Mouse (Mus musculus): Measurements from ENCODE around the gene Desi1. TPM values are rescaled to one million over a fixed set of nuclear protein-coding genes. Genes with fewer than 3 reads are reported as not detected.
A peak's percentile ranks its signal among the peaks of the same experiment; 100 is the strongest.

Desi1 gene
- polyA plus RNA-seq, 1 experiment, result 199 TPM

DNA sequence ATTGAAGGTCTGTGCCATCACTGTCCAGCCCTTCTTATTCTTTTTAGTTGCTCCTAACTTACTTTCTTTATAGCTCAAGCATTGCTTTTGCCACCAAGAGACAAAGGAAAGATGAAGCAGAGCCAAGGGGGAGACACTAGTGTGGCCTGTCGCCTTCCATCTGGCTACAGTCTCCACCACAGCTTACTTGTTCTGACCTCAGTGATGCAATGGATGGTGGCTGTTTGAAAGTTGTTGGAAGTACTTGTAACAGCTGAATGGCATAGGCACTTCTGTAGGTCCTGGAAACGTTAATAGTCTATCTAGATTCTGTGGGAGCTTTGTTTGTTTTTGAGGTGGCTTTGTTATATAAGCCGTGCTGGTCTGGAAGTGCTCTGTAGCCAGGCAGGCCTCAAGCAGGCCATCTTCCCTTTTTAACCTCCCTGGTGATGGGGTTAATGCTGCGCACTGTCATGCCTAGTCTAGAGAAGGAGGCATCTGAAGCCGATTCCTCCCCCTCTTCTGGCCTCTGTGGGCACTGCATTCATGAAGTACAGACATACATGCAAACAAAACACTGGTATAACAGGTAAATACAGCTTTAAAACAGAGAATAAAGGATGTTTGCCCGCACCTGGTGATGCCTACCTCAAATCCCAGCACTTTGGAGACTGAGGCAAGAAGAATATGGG lies 9.6 kb downstream of the Desi1 start:
- peak; percentile 52 for DNase-seq
- Histone ChIP-seq H3K4me1 (replicated peaks; ENCODE audit: control insufficient read depth, insufficient read depth, low read length) (peaks cover 42% of the 10 kb centered on the region), H3K27me3 (ENCODE audit: control insufficient read depth, insufficient read depth, low read length) (no peaks in the 10 kb centered on the region), H3K27ac (ENCODE audit: control insufficient read depth, insufficient read depth, low read length) (peak overlapping the region; percentile 90), H3K4me3 (ENCODE audit: control insufficient read depth, insufficient read depth, low read length) (peak overlapping the region; percentile 27; the same call in 1 of the 2 replicates), H3K36me3 (ENCODE audit: control insufficient read depth, insufficient read depth, low read length) (peaks cover 56% of the 10 kb centered on the region)
- TF ChIP-seq CTCF (IDR thresholded peaks at IDR 0.05; ENCODE audit: borderline replicate concordance, control insufficient read depth, extremely low read depth, insufficient read depth, low read length, poor library complexity) (no peak), POLR2A (IDR thresholded peaks at IDR 0.05; ENCODE audit: control insufficient read depth, extremely low read depth, insufficient read depth, low read length, poor library complexity) (no peak)
- WGBS, result 31% methylated on average over 6 of the region's 6 CpGs

DNA sequence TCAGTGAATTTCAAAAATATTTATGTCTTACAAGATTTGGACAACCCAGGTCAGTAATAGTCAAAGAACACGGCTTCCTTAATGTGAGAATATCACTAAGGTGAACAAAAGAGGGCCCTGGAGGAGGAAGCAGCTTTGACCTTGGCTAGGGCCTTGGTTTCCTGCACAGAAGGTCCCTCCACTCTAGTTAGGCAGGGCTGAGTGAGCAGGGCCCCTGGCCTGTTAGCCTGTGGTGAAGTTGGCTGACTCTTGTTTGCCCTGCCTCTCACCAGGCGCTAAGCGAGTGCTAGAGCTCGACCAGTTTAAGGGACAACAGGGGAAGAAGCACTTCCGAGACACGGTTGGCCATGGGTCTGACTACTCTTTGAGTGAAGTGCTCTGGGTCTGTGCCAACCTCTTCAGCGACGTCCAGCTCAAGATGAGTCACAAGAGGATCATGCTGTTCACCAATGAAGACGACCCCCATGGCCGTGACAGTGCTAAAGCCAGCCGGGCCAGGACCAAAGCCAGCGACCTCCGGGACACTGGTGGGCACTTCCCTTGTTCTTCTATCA lies 11.1 kb downstream of the Desi1 start:
- no peak for DNase-seq
- Histone ChIP-seq H3K4me3 (ENCODE audit: control insufficient read depth, insufficient read depth, low read length) (peak overlapping the region; percentile 51), H3K27ac (ENCODE audit: control insufficient read depth, insufficient read depth, low read length) (peak overlapping the region; percentile 90)

DNA sequence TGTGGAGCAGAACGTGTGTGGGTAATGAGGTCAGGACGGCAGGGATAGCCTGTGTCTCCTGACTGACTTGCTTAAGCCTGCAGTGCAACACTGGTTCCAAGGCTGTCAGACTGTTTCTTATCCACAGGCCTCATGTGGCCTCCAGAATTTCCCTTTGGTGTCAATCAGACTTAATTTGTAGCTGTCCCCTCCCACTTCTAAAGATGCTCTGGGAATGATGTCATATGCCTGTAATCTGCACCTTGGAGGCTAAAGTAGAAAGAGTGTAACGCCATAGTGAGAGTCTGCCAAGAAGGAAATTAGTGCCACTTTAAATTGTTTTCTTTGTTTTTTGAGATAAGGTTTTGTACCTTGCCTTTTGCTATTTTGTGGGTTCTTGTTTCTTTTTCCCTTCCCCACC lies 14.4 kb downstream of the Desi1 start:
- DNase-seq, result no peak
- Histone ChIP-seq H3K4me3 (ENCODE audit: control insufficient read depth, insufficient read depth, low read length) (no peak overlapping the region), H3K27ac (ENCODE audit: control insufficient read depth, insufficient read depth, low read length) (peak overlapping the region; percentile 14; the same call in 1 of the 2 replicates), H3K27me3 (ENCODE audit: control insufficient read depth, insufficient read depth, low read length) (no peaks in the 10 kb centered on the region), H3K4me1 (replicated peaks; ENCODE audit: control insufficient read depth, insufficient read depth, low read length) (peaks cover 21% of the 10 kb centered on the region), H3K36me3 (ENCODE audit: control insufficient read depth, insufficient read depth, low read length) (peaks cover 21% of the 10 kb centered on the region)
- WGBS, result 57% methylated on average over 3 of the region's 3 CpGs
- TF ChIP-seq POLR2A (IDR thresholded peaks at IDR 0.05; ENCODE audit: control insufficient read depth, extremely low read depth, insufficient read depth, low read length, poor library complexity) (no peak), CTCF (IDR thresholded peaks at IDR 0.05; ENCODE audit: borderline replicate concordance, control insufficient read depth, extremely low read depth, insufficient read depth, low read length, poor library complexity) (no peak)

More for the DNA sequence above, 11.1 kb downstream of the Desi1 start:
- Histone ChIP-seq H3K27me3 (ENCODE audit: control insufficient read depth, insufficient read depth, low read length) (no peaks in the 10 kb centered on the region), H3K4me1 (replicated peaks; ENCODE audit: control insufficient read depth, insufficient read depth, low read length) (peaks cover 37% of the 10 kb centered on the region), H3K36me3 (ENCODE audit: control insufficient read depth, insufficient read depth, low read length) (peaks cover 47% of the 10 kb centered on the region)
- WGBS, result 25% methylated on average over 13 of the region's 13 CpGs
- TF ChIP-seq CTCF (IDR thresholded peaks at IDR 0.05; ENCODE audit: borderline replicate concordance, control insufficient read depth, extremely low read depth, insufficient read depth, low read length, poor library complexity), result no peak
- TF ChIP-seq POLR2A (IDR thresholded peaks at IDR 0.05; ENCODE audit: control insufficient read depth, extremely low read depth, insufficient read depth, low read length, poor library complexity), result peak; percentile 39; the same call in 1 of the 2 replicates

DNA sequence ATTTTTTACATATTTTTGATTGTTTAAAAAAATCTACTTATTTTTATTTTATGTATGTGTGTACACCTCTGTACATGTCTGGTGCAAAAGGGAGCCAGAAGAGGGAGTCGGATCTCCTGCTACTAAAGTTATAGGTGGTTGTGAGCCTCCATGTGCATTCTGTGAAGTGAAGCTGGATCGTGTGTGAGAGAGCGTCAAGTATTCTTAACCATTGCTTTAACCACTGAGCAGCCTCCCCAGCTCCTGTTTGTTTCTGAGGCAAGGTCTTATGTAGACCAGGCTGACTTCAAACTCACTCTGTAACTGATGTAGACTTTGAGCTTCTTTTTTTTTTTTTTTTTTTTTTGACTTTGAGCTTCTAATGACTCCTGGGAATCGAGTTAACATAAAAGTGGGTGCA lies 16.2 kb downstream of the Desi1 start:
- peaks cover 12% of the 10 kb centered on the region for H3K36me3 ChIP-seq (ENCODE audit: control insufficient read depth, insufficient read depth, low read length)
- peak overlapping the region; percentile 34 for H3K4me3 ChIP-seq (ENCODE audit: control insufficient read depth, insufficient read depth, low read length)
- no peak for TF ChIP-seq CTCF (IDR thresholded peaks at IDR 0.05; ENCODE audit: borderline replicate concordance, control insufficient read depth, extremely low read depth, insufficient read depth, low read length, poor library complexity)
- TF ChIP-seq POLR2A (IDR thresholded peaks at IDR 0.05; ENCODE audit: control insufficient read depth, extremely low read depth, insufficient read depth, low read length, poor library complexity), result no peak
- WGBS, result 9% methylated on average over 4 of the region's 4 CpGs
- peaks cover 16% of the 10 kb centered on the region for H3K4me1 ChIP-seq (replicated peaks; ENCODE audit: control insufficient read depth, insufficient read depth, low read length)
- H3K27me3 ChIP-seq (ENCODE audit: control insufficient read depth, insufficient read depth, low read length), result no peaks in the 10 kb centered on the region
- peak; percentile 45 for DNase-seq
- peak overlapping the region; percentile 79 for H3K27ac ChIP-seq (ENCODE audit: control insufficient read depth, insufficient read depth, low read length)

DNA sequence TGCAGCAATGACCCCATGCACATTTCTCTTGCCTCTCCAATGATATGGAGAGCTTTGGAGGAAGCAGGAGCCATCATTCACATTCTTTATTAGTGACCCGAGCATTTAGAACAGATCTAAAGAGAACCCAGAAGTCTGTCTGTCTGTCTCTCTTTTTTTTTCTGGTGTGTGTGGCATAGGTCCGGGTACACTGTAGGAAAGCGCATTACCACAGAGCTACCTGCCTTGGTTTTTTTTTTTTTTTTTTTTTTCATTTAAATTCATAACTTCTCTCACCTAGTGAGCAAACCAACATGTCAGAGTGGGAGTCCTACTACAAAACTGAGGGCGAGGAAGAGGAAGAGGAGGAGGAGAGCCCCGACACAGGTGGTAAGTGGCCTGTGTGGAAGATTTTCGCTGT lies 16.8 kb downstream of the Desi1 start:
- peak overlapping the region; percentile 84 for H3K27ac ChIP-seq (ENCODE audit: control insufficient read depth, insufficient read depth, low read length)
- no peak for DNase-seq
- H3K27me3 ChIP-seq (ENCODE audit: control insufficient read depth, insufficient read depth, low read length), result no peaks in the 10 kb centered on the region
- H3K4me1 ChIP-seq (replicated peaks; ENCODE audit: control insufficient read depth, insufficient read depth, low read length), result peaks cover 16% of the 10 kb centered on the region
- peak overlapping the region; percentile 61 for H3K4me3 ChIP-seq (ENCODE audit: control insufficient read depth, insufficient read depth, low read length)
- peaks cover 18% of the 10 kb centered on the region for H3K36me3 ChIP-seq (ENCODE audit: control insufficient read depth, insufficient read depth, low read length)
- WGBS, result 1% methylated on average over 6 of the region's 6 CpGs
- TF ChIP-seq CTCF (IDR thresholded peaks at IDR 0.05; ENCODE audit: borderline replicate concordance, control insufficient read depth, extremely low read depth, insufficient read depth, low read length, poor library complexity) (no peak), POLR2A (IDR thresholded peaks at IDR 0.05; ENCODE audit: control insufficient read depth, extremely low read depth, insufficient read depth, low read length, poor library complexity) (no peak)

DNA sequence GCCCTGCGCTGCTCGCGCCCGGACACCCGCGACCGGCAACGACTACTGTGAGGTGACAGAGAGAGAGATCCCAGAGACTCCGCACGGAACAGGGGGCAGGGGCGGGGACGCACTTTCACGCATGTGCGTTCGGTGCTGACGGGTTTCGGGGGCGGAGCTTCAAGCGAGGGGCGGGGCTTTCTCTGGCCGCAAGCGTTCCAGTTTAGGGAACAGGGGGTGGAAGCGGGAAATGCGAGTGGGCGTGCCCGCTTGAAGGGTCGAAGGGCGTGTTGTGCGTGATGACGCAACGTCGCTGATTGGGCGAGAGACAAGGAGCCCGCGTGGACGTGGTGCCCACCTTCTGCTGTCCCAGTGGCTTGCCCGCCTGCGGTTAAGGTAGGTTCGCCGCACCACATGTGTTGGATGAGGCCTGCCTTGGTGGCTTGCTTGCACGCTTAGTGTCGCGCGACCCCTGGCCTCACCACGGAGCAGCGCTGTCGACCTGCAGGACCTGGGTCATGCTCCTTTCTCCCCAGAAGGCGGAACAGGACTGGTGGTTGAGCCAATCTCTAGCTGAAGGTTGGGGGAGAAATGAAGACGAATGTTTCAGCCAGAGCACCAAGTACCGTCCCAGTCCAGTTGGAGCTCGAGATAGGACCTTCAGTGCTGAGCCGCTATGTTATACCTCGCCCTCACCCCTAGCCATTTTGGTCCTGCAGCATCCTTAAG lies 17.4 kb downstream of the Desi1 start:
- DNase-seq, result peak; percentile 100
- peaks cover 13% of the 10 kb centered on the region for H3K4me1 ChIP-seq (replicated peaks; ENCODE audit: control insufficient read depth, insufficient read depth, low read length)
- peaks cover 18% of the 10 kb centered on the region for H3K36me3 ChIP-seq (ENCODE audit: control insufficient read depth, insufficient read depth, low read length)
- H3K27me3 ChIP-seq (ENCODE audit: control insufficient read depth, insufficient read depth, low read length), result no peaks in the 10 kb centered on the region
- peak overlapping the region; percentile 79 for H3K4me3 ChIP-seq (ENCODE audit: control insufficient read depth, insufficient read depth, low read length)
- TF ChIP-seq POLR2A (IDR thresholded peaks at IDR 0.05; ENCODE audit: control insufficient read depth, extremely low read depth, insufficient read depth, low read length, poor library complexity) (peak; percentile 79), CTCF (IDR thresholded peaks at IDR 0.05; ENCODE audit: borderline replicate concordance, control insufficient read depth, extremely low read depth, insufficient read depth, low read length, poor library complexity) (0 out of 2 replicates have a peak, but pooled peaks have one; percentile 17)
- WGBS, result under 1% methylated on average over 53 of the region's 53 CpGs
- peak overlapping the region; percentile 84 for H3K27ac ChIP-seq (ENCODE audit: control insufficient read depth, insufficient read depth, low read length)

Measured in thymus, adult 2 months (tissue).